Mouse (Mus musculus) MEL (cell line): ENCODE results near the gene Als2cr12.

Source experiments
- CTCF ChIP-seq, 3 experiments: IDR thresholded peaks in 2 of 3; conservative IDR thresholded peaks in 1 of 3; 2 replicates each; pipeline ENCODE4 v1.5.1; 2011 to 2012; ENCODE audit warnings: low read length in 3 of 3, low read depth in 2 of 3, mild to moderate bottlenecking in 2 of 3, improper control_type of control experiment in 1 of 3, inconsistent platforms in 1 of 3, mixed read lengths in 1 of 3, moderate library complexity in 1 of 3; ENCODE audit not compliant: control insufficient read depth in 1 of 3, insufficient read depth in 1 of 3, poor library complexity in 1 of 3, severe bottlenecking in 1 of 3
- EP300 ChIP-seq, 2 experiments: IDR thresholded peaks; 2 replicates each; pipeline ENCODE4 v1.6.1; 2011; ENCODE audit warnings: improper control_type of control experiment in 2 of 2, low read length in 2 of 2, low read depth in 1 of 2, mild to moderate bottlenecking in 1 of 2
- GABPA ChIP-seq: IDR thresholded peaks from 2 replicates; pipeline ENCODE4 v1.6.1; 2012; ENCODE audit warnings: low read depth, mild to moderate bottlenecking, inconsistent platforms, low read length, improper control_type of control experiment, moderate library complexity
- GATA1 ChIP-seq: IDR thresholded peaks from 2 replicates; pipeline ENCODE4 v1.6.1; 2011; ENCODE audit warnings: low read depth, low read length, improper control_type of control experiment
- MAX ChIP-seq: IDR thresholded peaks from 2 replicates; pipeline ENCODE4 v1.6.1; 2011; ENCODE audit warnings: low read length, improper control_type of control experiment
- MYC ChIP-seq: IDR thresholded peaks from 2 replicates; pipeline ENCODE4 v1.6.1; 2011; ENCODE audit warnings: low read depth, mild to moderate bottlenecking, low read length, improper control_type of control experiment, moderate library complexity
- POLR2A ChIP-seq, 2 experiments: IDR thresholded peaks; 2 replicates each; pipeline ENCODE4 v1.6.1; 2011 to 2012; ENCODE audit warnings: low read length in 2 of 2, mild to moderate bottlenecking in 2 of 2, control low read depth in 1 of 2, improper control_type of control experiment in 1 of 2, low read depth in 1 of 2, moderate library complexity in 1 of 2; ENCODE audit not compliant: control insufficient read depth in 1 of 2, insufficient read depth in 1 of 2, poor library complexity in 1 of 2
- RAD21 ChIP-seq: IDR thresholded peaks from 2 replicates; pipeline ENCODE4 v1.6.1; 2011; ENCODE audit warnings: mild to moderate bottlenecking, low read depth, low read length, improper control_type of control experiment
- TAL1 ChIP-seq: IDR thresholded peaks from 2 replicates; pipeline ENCODE4 v1.6.1; 2012; ENCODE audit warnings: mild to moderate bottlenecking, inconsistent platforms, low read length, moderate library complexity, mixed read lengths
- USF1 ChIP-seq: IDR thresholded peaks from 2 replicates; pipeline ENCODE4 v1.6.1; 2014; ENCODE audit warnings: low read depth, mild to moderate bottlenecking, inconsistent platforms, low read length, improper control_type of control experiment, moderate library complexity

DNA sequence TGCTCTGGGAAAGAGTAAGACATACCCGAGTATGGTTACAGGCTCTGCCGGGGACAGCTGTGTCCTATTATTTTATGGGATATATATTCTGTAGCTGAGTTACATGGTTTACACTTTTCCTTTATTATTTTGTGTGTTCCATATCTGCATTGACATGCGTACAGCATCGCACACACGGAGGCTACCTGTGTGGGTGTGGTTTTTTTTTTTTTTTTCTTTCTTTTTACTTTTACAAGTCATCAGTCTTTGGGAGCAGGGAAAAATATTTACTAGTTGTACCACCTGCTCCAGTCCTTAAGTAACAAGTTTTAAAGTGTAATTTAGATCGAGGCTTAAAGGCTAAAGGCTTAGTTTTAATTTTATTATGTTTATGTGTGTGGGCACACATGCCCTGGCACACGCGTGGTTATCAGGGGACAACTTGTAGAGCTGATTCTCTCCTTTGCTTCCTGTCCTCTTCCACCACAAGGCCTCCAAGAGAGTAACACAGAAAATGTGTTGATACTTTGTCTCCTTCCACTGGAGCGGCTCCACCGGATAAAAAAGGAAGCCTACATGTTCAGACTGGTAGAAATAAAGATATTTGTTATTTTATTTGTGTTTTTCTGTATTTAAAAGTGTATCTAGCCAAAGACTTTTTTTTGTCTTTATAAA, 15.0 kb upstream of the Als2cr12 start:
- TF ChIP-seq TAL1 (no peak; the same call in 1 of the 2 replicates), MYC (peak; percentile 91; the same call in 1 of the 2 replicates), GATA1 (no peak; the same call in 1 of the 2 replicates), CTCF (IDR thresholded peaks at IDR 0.05 in 2 of 3, conservative IDR thresholded peaks at IDR 0.05 in 1 of 3; ENCODE audit: control insufficient read depth in 1 of 3, insufficient read depth in 1 of 3, low read depth in 2 of 3, low read length in 3 of 3, poor library complexity in 1 of 3, severe bottlenecking in 1 of 3) (no peak), RAD21 (no peak), GABPA (no peak), EP300 (IDR thresholded peaks at IDR 0.05; ENCODE audit: low read depth in 1 of 2, low read length in 2 of 2) (no peak; a peak in 1 of 4 replicates), MAX (peak; percentile 83), POLR2A (IDR thresholded peaks at IDR 0.05; ENCODE audit: control insufficient read depth in 1 of 2, insufficient read depth in 1 of 2, low read depth in 1 of 2, low read length in 2 of 2, poor library complexity in 1 of 2) (no peak; a peak in 1 of 4 replicates), USF1 (no peak)
